Mouse (Mus musculus) fat pad, adult 2 months (tissue): ENCODE data around the gene Reg4.

Experiments
- DNase-seq: peaks from one replicate; pipeline ENCODE4 v3.0.0-alpha.2; 2011; ENCODE audit warnings: low read depth, low spot score; ENCODE audit errors: extremely low read depth

Reg4 gene

DNA sequence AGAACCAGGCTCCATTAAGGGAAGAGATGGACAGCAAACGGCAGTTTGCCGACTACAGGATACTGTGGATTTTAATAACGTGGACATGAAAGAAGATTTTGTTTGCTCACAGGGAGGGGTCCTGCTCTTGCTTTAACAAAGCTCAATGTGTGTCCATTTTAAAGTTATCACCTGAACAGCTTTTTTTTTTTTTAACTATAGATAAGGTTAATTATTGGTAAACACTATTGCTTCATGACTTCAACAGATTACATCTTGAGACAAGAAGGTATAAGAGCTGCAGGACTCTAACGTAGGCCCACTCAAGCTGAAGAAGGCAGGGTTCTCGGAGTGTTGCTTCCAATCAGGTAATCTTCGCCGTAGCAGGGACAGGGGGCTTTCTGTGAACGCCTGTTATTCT, at the start of gene Reg4:
Gene Reg4, plus strand, starts transcription at position 301 of the 400 bp plus-strand sequence.
- DNase-seq = no peak

DNA sequence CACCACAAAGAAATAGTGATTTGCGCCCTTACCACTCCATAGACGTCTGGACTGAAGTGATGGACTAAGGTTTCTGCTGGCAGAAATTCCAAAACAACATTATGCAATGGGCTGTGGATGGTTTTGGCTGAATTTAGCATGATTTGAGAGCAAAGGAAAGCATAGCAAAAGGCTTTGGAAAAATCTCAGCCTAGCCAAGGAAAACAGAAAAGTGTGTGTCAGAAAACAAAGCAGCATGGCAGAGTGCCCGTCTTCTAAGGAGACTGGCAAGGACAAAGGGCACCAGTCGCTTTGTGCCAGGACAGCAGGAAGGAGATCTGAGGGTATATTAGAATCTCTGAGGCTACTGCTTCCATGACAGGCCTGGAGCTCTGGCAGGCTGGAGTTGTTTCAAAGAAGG, 43.6 kb upstream of the Reg4 start:
- DNase-seq = no peak

DNA sequence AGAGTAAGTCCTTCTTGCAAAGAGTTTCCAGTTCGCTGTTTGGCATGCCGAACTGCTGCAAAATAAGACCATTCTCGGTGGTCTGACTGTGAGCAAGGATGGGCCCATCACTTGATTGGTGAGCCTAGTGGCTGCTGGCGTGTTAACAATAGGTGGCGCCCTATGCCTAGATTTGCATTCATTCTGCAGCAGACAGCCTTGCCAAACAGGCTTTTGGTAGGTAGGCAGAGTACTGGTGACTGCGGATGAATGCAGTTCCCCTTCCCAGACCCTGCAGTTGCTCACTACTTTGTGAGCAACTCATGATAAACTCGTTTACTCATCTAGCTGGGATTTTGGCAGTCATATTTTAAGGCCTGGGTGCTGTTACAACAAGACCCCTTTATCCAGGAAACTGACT, 41.2 kb upstream of the Reg4 start:
- no peak for DNase-seq

DNA sequence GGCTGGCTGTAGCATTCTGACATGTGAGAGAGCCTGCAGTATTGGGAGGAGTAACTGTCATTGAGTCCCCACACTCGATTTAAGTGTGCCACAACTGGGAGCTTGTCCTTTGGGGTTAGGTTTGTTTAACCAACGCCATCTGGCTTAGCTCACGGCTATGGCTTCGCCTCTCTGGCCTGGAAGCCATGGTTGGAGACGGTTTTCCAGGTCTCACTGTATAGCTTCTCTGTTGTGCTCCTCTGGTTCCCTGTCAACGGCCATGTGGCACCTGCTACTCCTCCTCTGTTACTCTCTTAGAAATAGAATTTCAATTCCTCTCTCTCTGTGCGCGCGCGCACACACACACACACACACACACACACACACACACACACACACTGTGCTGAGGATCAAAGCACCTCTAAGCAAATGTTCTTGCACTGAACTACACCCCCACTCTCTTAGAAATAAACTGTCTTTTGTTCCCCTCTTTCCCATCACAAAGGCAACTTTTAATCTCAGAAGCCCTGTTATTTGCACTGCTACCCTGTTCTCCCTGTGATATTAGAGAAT, 36.7 kb upstream of the Reg4 start:
- no peak for DNase-seq

DNA sequence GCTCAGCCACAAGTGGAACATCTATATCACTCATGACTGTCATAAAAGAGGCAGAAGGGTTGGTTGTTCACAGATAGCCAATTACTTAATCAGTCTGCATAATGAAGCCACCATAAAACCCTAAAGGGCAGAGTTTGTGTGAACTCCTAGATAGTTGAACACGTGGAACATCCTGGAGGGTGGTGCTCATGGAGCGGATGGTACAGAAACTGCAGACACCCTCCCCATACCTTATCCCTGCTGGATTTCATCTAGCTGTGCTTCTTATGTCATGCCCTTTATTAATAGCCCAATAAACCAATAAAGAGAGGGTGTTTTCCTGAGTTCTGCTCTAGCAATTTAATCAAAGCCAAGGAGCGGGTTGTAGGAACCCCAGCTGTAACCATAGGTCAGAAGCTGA, 34.2 kb upstream of the Reg4 start:
- DNase-seq = no peak

DNA sequence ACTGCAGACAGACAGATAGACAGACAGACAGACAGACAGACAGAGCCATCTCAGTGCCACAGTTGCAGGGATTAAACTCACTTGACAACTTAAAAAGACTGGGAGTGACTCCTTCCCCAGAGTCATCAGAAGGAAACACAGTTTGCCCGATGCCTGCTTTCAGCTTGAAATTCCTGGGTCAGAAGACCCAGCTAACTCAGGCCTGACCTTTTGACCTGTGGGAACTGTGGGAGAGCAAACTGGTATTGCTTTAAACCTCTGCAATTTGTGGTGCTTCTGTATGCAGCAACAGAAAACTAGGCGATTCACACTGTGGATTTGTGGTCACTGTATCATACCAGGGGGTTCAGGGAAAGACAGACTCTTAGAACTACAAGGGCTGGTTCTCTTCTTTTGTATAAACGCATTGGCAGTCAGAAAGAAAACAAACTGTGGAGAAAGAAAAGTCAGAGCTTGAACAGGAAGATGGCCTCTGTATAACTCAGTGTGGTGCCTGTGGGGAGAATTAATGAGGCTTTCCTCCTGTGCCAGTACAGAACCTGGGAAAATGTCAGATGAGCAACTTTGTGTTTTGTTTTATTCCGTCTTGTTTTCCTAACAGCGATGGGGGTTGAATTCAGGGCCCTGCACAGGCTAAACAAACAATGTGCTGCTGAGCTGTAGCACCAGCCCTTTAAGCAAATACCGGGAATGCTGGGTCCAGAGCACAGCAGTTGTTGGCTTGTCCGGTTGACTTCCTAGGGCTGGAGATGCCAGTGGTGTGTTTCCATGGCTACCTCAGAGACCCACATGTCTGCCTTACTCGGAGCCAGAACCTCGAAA, 24.0 kb upstream of the Reg4 start:
- no peak for DNase-seq

DNA sequence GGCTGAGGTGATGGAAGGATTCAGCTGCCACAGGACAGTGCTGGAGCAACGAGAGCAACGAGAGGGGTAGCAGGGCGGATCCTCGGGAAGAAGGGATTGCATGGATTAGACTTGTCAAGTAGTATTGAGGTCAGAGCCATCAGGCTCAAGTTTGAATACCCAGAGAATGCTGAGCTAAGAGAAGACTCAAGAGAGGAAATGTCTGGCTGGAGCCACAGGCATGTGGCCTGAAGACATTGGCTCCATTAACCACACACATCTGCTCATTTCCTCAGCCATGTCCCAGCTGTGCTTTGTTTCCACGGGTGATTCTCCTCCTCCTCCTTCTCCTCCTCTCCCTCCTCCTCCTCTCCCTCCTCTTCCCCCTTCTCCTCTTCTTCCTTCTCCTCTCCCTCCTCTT, 22.2 kb upstream of the Reg4 start:
- no peak for DNase-seq

DNA sequence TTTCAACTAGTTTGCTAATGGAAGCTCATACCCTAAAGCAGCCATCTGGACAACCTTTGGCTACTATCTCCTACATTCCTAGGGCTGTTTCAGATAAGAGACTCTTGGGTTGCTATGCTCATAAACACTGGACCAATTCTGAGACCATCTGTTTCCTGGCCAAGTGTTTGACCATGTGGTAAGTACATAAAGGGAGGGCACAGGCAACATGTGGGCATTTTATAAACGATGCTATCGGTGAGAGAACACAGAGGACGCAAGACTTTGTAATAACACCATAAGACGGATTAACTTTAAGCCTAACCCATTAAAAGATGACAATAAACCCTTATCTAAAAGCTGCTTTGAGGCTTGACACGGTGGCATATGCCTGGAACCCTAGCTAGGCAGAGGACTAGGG, 18.7 kb upstream of the Reg4 start:
- no peak for DNase-seq

DNA sequence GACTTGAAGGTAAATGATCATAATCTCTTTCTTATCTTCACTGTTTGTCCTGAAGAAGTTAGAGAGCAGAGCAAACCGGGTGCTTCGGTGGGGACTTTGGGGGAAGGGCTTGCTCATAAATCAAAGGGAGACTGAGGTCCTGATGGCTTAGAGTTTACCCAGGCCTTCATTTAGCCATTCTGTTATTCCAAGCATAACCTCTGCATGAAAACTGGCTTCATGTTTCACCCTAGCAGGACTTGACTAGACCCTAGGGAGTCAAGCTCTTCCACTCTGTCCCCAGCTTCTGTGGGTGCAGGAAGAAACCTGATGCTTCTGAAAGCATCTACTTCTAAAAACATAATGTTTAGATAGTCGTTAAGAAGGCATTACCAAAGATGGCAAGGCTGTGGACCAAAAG, 15.0 kb upstream of the Reg4 start:
- DNase-seq = no peak

DNA sequence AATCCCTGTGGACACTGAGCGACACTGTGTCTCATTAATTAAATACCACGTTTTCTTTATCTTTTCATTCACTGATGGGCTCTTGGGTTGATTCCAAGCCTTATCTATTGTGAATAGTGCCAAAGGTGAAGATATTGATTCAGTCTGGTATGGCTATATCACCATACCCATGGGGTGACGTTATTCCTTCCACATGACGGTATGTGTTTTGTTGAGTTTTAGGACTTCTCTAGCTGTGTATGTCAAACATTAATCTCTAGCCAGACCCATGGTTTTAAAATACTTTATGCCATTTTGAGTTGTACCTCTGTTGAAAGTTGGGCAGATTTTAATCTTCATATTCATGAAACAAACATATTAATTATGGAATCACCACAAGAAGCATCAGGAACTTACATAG, 12.8 kb upstream of the Reg4 start:
- no peak for DNase-seq

DNA sequence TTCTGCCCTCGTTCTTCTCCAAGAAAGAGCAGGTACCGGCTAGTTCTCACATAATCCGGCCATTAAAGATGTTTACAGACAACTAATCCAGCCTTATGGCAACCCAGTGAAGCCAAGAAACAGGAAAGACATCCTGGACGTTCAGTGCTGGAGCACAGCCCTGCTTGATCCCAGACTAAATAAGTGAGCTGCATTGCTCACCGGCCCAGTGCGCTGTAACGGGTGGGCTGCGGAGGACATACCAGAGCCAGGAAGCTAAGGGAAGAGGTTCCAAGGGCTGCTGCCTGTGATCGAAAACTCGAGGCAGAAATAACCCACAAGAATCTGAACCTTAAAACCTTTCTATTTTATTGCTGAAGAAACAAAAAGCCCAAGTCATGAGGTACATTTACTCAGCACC, 11.1 kb upstream of the Reg4 start:
- DNase-seq = peak; percentile 26

DNA sequence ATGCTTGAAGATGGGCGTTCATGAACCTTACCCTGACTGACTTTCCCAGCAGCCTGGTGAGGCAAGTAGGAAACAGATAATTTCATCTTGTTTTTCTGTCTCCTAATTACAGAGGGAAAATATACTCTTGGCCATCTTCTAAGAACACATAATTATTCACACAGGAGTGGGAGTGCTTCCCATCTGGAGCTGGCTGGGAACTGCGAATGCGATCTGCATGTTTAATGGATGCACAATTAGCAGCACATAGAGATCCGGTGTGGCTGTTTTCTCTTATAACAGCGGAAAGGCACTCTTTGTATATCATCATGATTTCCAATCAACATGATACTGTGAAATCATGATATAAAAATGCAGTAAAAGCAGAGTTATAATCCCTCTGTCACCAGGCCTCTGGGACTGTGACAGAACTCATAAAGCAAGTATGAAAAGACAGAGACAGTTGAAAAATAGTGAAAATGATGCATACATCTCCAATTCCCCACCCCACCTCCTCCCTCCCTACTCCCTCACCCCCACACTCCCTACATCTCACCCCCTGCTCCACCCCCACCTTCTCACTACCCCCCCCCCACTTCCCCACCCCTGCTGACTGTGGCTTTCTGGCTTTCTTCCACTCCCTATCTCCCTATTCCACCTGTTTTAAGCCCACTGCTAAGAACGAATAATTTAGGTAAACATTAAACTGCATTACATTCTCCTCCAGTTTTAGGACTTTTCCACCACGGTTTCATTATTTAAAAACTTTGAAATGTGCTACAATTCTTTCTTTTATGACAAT, 10.5 kb upstream of the Reg4 start:
- DNase-seq = no peak

DNA sequence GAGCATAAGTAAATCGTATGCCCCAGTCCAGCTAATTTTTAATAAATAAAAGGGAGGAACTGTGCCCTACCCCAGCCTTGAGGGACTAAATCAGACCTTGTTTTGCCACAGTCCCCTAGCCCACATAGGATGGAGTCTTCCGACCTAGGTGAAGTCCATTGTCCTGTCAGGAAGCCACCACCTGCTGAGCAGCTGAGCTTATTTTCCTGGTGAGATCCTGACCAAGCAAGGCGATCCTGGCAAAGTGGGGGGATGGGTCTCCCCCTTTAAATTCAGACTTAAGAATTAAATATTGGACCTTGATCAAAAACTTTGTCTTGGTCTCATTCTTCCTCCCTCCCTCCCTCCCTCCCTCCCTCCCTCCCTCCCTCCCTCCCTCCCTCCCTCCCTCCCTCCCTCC, 5.7 kb upstream of the Reg4 start:
- DNase-seq = no peak

DNA sequence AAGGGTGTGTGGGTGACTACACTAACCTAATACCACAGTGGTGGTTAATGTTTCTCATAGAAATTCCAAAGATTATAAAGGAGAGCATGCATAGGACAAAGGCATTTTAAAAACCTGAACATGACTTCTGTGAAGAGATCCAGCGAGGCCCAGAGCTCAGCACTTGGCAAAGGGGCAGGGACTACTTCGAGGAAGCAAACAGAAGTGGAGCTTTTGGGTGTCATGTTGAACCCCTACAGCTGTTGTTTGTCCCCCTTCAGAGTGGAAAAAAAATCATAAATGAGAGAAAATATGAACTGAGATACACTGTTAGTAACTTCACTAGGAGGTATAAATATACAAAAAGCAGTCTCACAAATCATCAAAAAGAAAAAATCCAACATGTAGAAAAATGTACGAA, 1.3 kb downstream of the Reg4 start:
- DNase-seq = no peak

DNA sequence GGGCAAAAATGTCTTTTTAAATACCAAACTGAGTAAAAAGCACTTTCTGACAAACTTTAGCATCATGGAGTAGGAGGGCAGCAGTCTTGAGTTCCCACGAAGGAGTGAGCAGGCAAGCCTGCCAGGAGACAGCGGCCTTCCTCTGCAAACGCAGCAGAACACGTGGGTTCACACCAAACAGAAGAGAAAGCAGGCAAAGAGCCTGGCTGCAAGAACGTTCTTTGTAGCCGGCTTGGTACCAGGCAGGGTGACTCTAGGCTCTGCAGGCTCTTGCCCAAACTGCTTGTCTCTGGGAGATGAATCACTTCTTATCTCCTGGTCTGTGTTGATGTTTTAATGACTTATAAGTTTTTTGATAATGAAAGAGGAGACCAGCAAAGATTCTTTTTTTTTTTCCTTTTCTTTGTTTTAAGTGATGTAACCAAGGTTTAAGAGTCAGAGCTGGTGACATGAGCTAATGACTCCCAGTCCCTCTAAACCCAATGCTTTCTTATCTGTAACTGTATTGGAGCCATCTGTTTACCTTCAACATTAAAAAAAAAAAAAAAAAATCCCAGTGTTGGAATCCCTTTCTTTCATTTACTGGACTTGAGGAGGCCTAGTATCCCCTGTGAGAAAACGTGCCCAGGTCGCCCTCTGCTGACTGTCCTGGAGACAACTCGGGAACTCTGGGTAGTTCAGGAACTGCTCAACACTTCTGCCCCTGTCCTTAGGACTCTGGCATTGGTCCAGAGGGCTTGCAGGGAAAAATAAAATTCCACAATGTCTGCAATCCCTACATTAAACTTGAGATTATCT, 2.0 kb downstream of the Reg4 start:
- no peak for DNase-seq

DNA sequence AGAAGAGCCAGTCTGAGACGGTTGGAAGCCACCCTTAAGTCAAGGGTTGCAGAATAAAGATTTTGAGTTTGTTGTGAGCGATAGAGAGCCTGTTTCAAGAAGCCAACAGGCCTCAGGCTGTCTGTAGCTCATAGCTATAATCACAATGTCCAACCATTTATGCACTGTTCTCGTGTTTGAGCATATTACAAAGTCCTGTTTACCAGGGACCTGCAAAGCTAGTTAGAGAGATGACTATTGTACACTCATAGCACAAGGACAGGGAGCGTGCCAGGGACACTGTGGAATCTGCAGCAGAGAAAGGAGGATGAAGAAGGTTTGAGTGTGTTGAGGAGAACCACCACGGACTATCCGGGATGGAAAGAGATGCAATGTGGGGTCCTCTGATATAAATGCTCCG, 3.0 kb downstream of the Reg4 start:
- no peak for DNase-seq

DNA sequence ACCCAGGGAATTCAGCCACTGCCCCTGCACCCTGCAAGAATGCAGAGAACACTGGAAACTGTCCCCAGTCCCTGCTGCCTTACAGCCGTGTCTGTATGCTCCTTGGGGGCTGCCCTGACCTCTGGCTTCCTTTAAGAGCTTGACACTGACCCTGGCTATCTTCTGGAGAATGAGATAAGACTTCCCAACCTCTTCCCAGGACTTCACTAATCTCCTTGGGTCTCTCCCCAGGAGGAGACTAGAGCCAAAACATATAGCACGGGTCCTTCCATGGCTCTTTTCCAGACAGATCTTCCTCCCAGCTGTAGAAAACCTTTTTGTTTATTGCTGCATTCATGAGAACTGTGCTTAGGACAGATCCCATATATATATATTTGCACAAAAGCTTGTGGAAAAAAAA, 3.8 kb downstream of the Reg4 start:
- no peak for DNase-seq

DNA sequence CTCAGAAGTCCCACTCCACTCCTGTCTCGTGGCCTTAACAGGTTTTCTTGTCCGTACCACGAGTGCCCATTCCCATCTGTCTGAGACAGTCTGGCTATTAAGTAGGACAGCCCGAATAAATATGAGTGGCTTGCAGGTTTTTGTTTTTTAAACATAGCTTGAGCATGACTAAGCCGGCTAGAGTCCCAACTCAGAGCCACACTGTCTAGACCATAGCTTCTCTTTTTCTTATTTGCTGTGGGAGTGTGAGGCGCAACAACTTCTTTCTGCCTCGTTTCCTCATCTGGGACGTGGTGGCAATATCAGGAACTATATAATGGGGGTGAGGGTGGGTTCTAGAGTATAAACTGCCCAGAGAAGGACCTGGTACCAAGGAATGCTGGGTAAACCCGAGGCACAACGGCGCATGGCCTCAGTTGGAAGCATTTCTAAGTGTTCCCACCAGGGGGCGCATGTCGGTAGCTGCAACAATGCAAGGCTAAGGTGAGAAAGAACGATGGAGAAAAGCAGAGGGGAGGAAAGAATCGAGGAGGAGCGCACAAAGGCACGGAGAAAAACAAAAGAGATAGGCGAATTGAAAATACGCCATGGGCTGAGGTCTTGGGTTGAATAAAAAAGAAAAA, 5.1 kb downstream of the Reg4 start:
- no peak for DNase-seq

DNA sequence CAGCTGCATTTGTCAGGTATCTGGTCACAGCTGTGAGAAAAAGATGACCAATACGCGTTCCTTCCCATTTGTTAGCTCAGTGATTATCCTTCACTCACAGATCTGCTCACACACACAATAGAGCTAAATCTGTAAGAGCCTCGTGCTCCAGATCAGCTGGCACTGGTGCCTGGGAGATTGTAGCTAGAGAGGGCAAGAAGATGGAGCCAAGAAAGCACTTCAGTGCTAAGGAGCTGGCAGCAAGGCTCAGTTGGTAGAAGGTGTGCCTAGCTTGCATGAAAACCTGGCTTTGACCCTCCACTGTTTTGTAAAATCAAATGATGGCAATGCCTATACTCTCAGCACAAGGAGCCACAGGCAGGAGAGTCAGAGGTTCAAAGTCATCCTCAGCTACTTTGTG, 5.8 kb downstream of the Reg4 start:
- no peak for DNase-seq

DNA sequence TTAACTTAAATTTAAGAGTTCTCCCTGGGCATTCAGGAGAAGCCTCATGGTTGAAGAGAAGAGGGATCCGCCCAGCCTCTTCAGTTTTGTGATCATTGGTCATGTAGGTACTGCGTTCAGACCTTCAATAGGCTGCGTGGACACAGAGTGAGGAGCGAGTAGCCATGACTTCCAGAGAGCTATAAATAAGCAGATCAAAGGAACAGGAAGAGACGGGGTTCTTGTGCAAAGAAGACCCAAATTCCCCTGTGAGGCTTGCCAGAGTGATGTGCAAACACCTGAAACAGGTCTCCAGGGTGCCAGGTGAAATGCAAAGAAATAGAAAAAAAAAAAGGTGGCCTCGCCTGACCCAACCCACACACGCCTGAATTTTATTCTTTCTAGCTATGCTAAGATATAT, 8.0 kb downstream of the Reg4 start:
- no peak for DNase-seq

DNA sequence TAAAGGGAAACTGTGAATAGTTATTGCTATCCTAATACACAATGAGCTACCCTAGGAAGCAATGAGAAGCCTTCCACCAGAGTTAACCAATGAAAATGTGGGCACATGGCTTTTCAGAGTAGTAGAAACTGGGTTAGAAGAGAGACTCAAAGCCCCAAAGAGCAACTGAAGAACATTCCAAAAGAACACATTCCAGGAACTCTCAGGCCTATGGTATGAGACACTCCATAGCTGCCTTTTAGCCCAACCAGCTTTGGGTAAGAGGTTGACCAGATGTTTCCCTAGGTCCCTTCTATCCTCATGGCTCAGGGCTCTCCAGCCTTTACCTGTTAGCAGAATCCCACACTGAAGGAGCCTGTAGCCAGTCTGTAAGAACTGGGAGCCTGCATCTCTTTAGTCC, 11.5 kb downstream of the Reg4 start:
- no peak for DNase-seq
